Mouse (Mus musculus) liver, postnatal 0 days (tissue): Measurements from ENCODE around the gene Gm28051.

ENCODE experiments used
- CTCF ChIP-seq: sonication (generic); IDR thresholded peaks from 2 replicates; pipeline ENCODE4 v1.5.1; 2016; ENCODE audit warnings: antibody characterized with exemption, low read depth
- EP300 ChIP-seq: IDR thresholded peaks from 2 replicates; pipeline ENCODE4 v1.6.1; 2016; ENCODE audit warnings: antibody characterized with exemption, low read depth, mild to moderate bottlenecking

DNA sequence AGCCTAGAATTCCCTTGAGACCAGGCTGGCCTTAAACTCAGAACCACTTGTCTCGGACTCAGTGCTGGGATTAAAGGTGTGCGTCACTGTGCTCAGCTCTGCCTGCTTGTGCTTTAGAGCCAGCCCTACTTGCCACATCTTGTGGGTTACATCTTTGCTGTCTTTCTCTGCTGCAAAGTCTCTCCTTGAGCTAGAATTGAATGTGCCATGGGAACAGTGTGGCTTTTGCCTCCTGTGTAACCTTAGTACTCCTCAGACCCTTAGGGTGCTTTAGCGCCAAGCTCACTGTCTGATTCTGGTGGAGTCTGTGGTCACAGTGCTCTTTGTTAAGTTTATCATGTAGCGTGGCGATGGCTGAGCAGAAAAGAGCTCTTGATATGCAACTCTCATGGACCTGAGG is 15.1 kb upstream of the Gm28051 start:
- TF ChIP-seq CTCF: no peak
- no peak for TF ChIP-seq EP300
